Mouse (Mus musculus) MEL (cell line): ENCODE measurements at regions not wholly inside any gene's neighbourhood (a gene's known extent, or its start where the extent isn't known, plus 50 kb on each side); places are given as distances from the start of the nearest gene placed in this dataset.

Experiments used
- DNase-seq: peaks from one replicate; pipeline ENCODE4 v3.0.0; 2011; ENCODE audit warnings: low read depth, low spot score
- H3K27ac ChIP-seq: 2 replicates; pipeline ENCODE4 v1.5.1; 2012; ENCODE audit warnings: low read depth, mild to moderate bottlenecking, control low read depth, low read length, moderate library complexity; ENCODE audit not compliant: control insufficient read depth
- H3K27me3 ChIP-seq, 2 experiments: fragments of 150-350 bp in 1 of 2; sonication (generic) in 1 of 2; 2 replicates each; pipeline ENCODE4 v1.6.1; 2012; ENCODE audit warnings: low read length in 2 of 2, mild to moderate bottlenecking in 2 of 2, improper control_type of control experiment in 1 of 2, moderate library complexity in 1 of 2; ENCODE audit not compliant: insufficient read depth in 2 of 2, control insufficient read depth in 1 of 2
- H3K36me3 ChIP-seq, 2 experiments: 2 replicates each; pipeline ENCODE4 v1.6.1; 2012 to 2014; ENCODE audit warnings: low read length in 2 of 2, improper control_type of control experiment in 1 of 2, inconsistent platforms in 1 of 2, mild to moderate bottlenecking in 1 of 2; ENCODE audit not compliant: insufficient read depth in 2 of 2, control insufficient read depth in 1 of 2
- H3K4me1 ChIP-seq, 2 experiments: fragments of 150-350 bp in 1 of 2; sonication (generic) in 1 of 2; 2 replicates each; pipeline ENCODE4 v1.6.1; 2012; ENCODE audit warnings: low read length in 2 of 2, improper control_type of control experiment in 1 of 2, mild to moderate bottlenecking in 1 of 2; ENCODE audit not compliant: insufficient read depth in 2 of 2, control insufficient read depth in 1 of 2
- H3K4me3 ChIP-seq, 2 experiments: fragments of 150-350 bp in 1 of 2; sonication (generic) in 1 of 2; 2 replicates each; pipeline ENCODE4 v1.5.1; 2012; ENCODE audit warnings: low read depth in 2 of 2, low read length in 2 of 2, mild to moderate bottlenecking in 2 of 2, moderate library complexity in 2 of 2, control low read depth in 1 of 2, improper control_type of control experiment in 1 of 2; ENCODE audit not compliant: control insufficient read depth in 1 of 2, insufficient read depth in 1 of 2
- H3K79me2 ChIP-seq: 2 replicates; pipeline ENCODE4 v1.6.1; 2012; ENCODE audit warnings: mild to moderate bottlenecking, low read length, moderate library complexity; ENCODE audit not compliant: control insufficient read depth, poor library complexity, insufficient read depth
- H3K9ac ChIP-seq: 2 replicates; pipeline ENCODE4 v1.6.1; 2012; ENCODE audit warnings: low read depth, mild to moderate bottlenecking, control low read depth, low read length, moderate library complexity; ENCODE audit not compliant: control insufficient read depth, poor library complexity, severe bottlenecking
- H3K9me3 ChIP-seq: fragments of 150-350 bp; sonication (generic); replicated peaks from 2 replicates; pipeline ENCODE4 v1.6.1; 2012; ENCODE audit warnings: mild to moderate bottlenecking, low read length, improper control_type of control experiment, moderate library complexity; ENCODE audit not compliant: insufficient read depth
- CHD1 ChIP-seq: IDR thresholded peaks from 2 replicates; pipeline ENCODE4 v1.6.1; 2012; ENCODE audit warnings: low read depth, mild to moderate bottlenecking, inconsistent platforms, low read length, improper control_type of control experiment
- CHD2 ChIP-seq: IDR thresholded peaks from 2 replicates; pipeline ENCODE4 v1.6.1; 2011; ENCODE audit warnings: low read length, improper control_type of control experiment
- CTCF ChIP-seq, 3 experiments: IDR thresholded peaks in 2 of 3; conservative IDR thresholded peaks in 1 of 3; 2 replicates each; pipeline ENCODE4 v1.5.1; 2011 to 2012; ENCODE audit warnings: low read length in 3 of 3, low read depth in 2 of 3, mild to moderate bottlenecking in 2 of 3, improper control_type of control experiment in 1 of 3, inconsistent platforms in 1 of 3, mixed read lengths in 1 of 3, moderate library complexity in 1 of 3; ENCODE audit not compliant: control insufficient read depth in 1 of 3, insufficient read depth in 1 of 3, poor library complexity in 1 of 3, severe bottlenecking in 1 of 3
- EP300 ChIP-seq, 2 experiments: IDR thresholded peaks; 2 replicates each; pipeline ENCODE4 v1.6.1; 2011; ENCODE audit warnings: improper control_type of control experiment in 2 of 2, low read length in 2 of 2, low read depth in 1 of 2, mild to moderate bottlenecking in 1 of 2
- GABPA ChIP-seq: IDR thresholded peaks from 2 replicates; pipeline ENCODE4 v1.6.1; 2012; ENCODE audit warnings: low read depth, mild to moderate bottlenecking, inconsistent platforms, low read length, improper control_type of control experiment, moderate library complexity
- GATA1 ChIP-seq: IDR thresholded peaks from 2 replicates; pipeline ENCODE4 v1.6.1; 2011; ENCODE audit warnings: low read depth, low read length, improper control_type of control experiment
- HCFC1 ChIP-seq: IDR thresholded peaks from 2 replicates; pipeline ENCODE4 v1.6.1; 2012; ENCODE audit warnings: low read depth, mild to moderate bottlenecking, inconsistent platforms, low read length, improper control_type of control experiment, moderate library complexity
- MAFK ChIP-seq: IDR thresholded peaks from 2 replicates; pipeline ENCODE4 v1.6.1; 2011; ENCODE audit warnings: low read depth, mild to moderate bottlenecking, low read length, improper control_type of control experiment, borderline replicate concordance
- NRF1 ChIP-seq: IDR thresholded peaks from 2 replicates; pipeline ENCODE4 v1.6.1; 2014; ENCODE audit warnings: low read depth, mild to moderate bottlenecking, inconsistent platforms, low read length, improper control_type of control experiment, moderate library complexity; ENCODE audit not compliant: poor library complexity, insufficient read depth, severe bottlenecking
- POLR2AphosphoS2 ChIP-seq: IDR thresholded peaks from 2 replicates; pipeline ENCODE4 v1.6.1; 2011; ENCODE audit warnings: low read length, improper control_type of control experiment
- POLR2AphosphoS5 ChIP-seq: IDR thresholded peaks from 2 replicates; pipeline ENCODE4 v1.6.1; 2012; ENCODE audit warnings: low read depth, borderline replicate concordance, mild to moderate bottlenecking, inconsistent platforms, low read length, moderate library complexity, mixed read lengths
- RAD21 ChIP-seq: IDR thresholded peaks from 2 replicates; pipeline ENCODE4 v1.6.1; 2011; ENCODE audit warnings: mild to moderate bottlenecking, low read depth, low read length, improper control_type of control experiment
- TCF12 ChIP-seq: IDR thresholded peaks from 2 replicates; pipeline ENCODE4 v1.6.1; 2014; ENCODE audit warnings: low read depth, mild to moderate bottlenecking, inconsistent platforms, low read length, improper control_type of control experiment, moderate library complexity
- UBTF ChIP-seq: IDR thresholded peaks from 2 replicates; pipeline ENCODE4 v1.6.1; 2012; ENCODE audit warnings: low read depth, mild to moderate bottlenecking, inconsistent platforms, low read length, improper control_type of control experiment, moderate library complexity, borderline replicate concordance; ENCODE audit not compliant: insufficient read depth
- USF2 ChIP-seq, 2 experiments: IDR thresholded peaks; 2 replicates each; pipeline ENCODE4 v1.6.1; 2011 to 2012; ENCODE audit warnings: improper control_type of control experiment in 2 of 2, low read length in 2 of 2, borderline replicate concordance in 1 of 2, inconsistent platforms in 1 of 2, low read depth in 1 of 2, mild to moderate bottlenecking in 1 of 2; ENCODE audit not compliant: insufficient read depth in 1 of 2
- ZKSCAN1 ChIP-seq: IDR thresholded peaks from 2 replicates; pipeline ENCODE4 v1.6.1; 2012; ENCODE audit warnings: low read depth, mild to moderate bottlenecking, inconsistent platforms, low read length, improper control_type of control experiment, moderate library complexity
- ZMIZ1 ChIP-seq: IDR thresholded peaks from 2 replicates; pipeline ENCODE4 v1.6.1; 2012; ENCODE audit warnings: low read depth, mild to moderate bottlenecking, inconsistent platforms, low read length, improper control_type of control experiment, moderate library complexity

DNA sequence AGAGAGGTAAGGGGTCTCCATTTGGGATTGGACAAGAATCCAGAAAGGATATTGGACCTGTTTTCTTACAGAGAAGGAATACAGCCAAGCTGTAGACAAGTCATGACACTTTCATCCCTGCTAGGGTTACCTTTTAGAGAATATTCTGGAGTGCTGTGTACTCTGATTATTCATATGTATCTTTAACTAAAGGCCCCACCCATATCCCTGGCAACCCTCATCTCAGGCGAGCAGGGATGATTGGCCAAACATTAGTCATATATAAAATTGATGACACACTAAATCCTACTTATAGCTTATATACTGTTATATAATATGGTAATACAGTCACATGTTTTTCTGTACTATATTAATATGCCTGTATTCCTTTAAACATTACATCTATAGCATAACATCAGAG lies 83.6 kb upstream of the Gm47985 start:
- Histone ChIP-seq H3K79me2 (no peaks in the 10 kb centered on the region; the same call in 1 of the 2 replicates), H3K36me3 (peaks cover 0 to 24% of the 10 kb centered on the region in 2 experiments; a peak in 2 of 4 replicates), H3K9me3 (no peaks in the 10 kb centered on the region), H3K9ac (no peak overlapping the region), H3K4me1 (peaks cover 14 to 27% of the 10 kb centered on the region in 2 experiments), H3K27me3 (no peaks in the 10 kb centered on the region), H3K27ac (no peak overlapping the region), H3K4me3 (no peak overlapping the region)
- TF ChIP-seq GABPA: no peak
- no peak for TF ChIP-seq GATA1
- TF ChIP-seq USF2 (IDR thresholded peaks at IDR 0.05; ENCODE audit: borderline replicate concordance in 1 of 2, insufficient read depth in 1 of 2, low read depth in 1 of 2, low read length in 2 of 2): no peak
- no peak for TF ChIP-seq MAFK
- TF ChIP-seq NRF1: no peak
- no peak for TF ChIP-seq UBTF
- no peak for TF ChIP-seq ZKSCAN1
- no peak for TF ChIP-seq TCF12
- no peak for TF ChIP-seq RAD21
- no peak for TF ChIP-seq HCFC1
- TF ChIP-seq CHD2: no peak
- no peak for TF ChIP-seq ZMIZ1
- no peak for TF ChIP-seq CTCF (IDR thresholded peaks at IDR 0.05 in 2 of 3, conservative IDR thresholded peaks at IDR 0.05 in 1 of 3; ENCODE audit: control insufficient read depth in 1 of 3, insufficient read depth in 1 of 3, low read depth in 2 of 3, low read length in 3 of 3, poor library complexity in 1 of 3, severe bottlenecking in 1 of 3)
- TF ChIP-seq POLR2AphosphoS2: no peak
- TF ChIP-seq POLR2AphosphoS5: no peak
- TF ChIP-seq CHD1: no peak
- no peak for TF ChIP-seq EP300 (IDR thresholded peaks at IDR 0.05; ENCODE audit: low read depth in 1 of 2, low read length in 2 of 2)
- DNase-seq: no peak

DNA sequence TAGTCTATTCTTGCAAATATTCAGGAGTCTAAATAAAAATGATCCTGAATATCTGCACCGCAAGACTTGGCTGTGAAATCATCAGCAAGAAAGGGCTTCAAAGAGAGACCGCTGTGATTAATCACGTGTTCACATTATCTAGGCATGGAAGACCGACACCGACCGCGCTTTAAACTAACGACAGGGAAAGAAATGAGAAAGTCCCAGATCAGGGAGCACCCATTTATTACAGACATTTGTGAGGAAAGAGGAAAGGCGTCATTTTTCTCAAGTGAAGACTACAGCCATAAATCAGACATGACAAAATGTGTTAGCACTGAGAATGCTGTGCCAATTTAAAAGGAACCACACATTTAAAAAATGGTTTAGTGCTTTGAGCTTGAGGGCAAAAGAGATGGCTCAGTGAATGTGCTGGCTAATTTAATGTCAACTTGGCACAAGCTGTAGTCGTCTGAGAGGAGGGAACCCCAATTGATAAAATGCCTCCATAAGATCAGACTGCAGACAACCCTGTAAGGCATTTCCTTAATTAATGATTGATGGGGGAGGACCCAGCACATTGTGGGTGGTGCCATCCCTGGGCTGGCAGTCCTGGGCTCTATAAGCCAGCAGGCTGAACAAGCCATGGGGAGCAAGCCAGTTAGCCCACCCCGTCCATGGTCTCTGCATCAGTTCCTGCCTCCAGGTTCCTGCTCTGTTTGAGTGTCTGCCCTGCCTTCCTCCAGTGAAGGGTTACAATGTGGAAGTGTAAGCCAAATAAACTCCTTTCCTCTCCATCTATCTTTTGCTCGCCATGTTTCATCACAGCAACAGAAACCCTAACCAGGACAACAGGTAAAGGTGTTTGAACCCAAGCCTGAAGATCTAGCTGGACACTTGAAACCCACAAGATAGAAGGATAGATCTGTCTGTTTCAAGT lies 81.5 kb upstream of the Gm47985 start:
- H3K9me3 ChIP-seq: no peaks in the 10 kb centered on the region
- peaks cover 0 to 14% of the 10 kb centered on the region in 2 experiments; a peak in 2 of 4 replicates for H3K36me3 ChIP-seq
- no peaks in the 10 kb centered on the region for H3K27me3 ChIP-seq
- no peak overlapping the region for H3K4me3 ChIP-seq
- no peaks in the 10 kb centered on the region for H3K79me2 ChIP-seq
- peaks cover 6 to 15% of the 10 kb centered on the region in 2 experiments for H3K4me1 ChIP-seq
- peak overlapping the region; percentile 50 for H3K27ac ChIP-seq
- H3K9ac ChIP-seq: no peak overlapping the region
- peak; percentile 23 for DNase-seq
- TF ChIP-seq ZKSCAN1: 0 out of 2 replicates have a peak, but pooled peaks have one; percentile 51
- no peak for TF ChIP-seq CHD2
- no peak for TF ChIP-seq HCFC1
